Mouse (Mus musculus) CD4-positive, CD25-positive, alpha-beta regulatory T cell, adult 4 months (primary cell): ENCODE measurements around the gene Cmtm7. TPM values are rescaled to one million over a fixed set of nuclear protein-coding genes. Genes with fewer than 3 reads are reported as not detected.

ENCODE experiments used
- ATAC-seq: one replicate; pipeline ENCODE4 v1.8.0; 2017
- polyA plus RNA-seq, 2 experiments: library from polyadenylated mRNA; unstranded; fragments of 100-300 nt; shearing (Covaris generic); gene quantifications; one replicate each; pipeline ENCODE4 v1.2.1; 2017

Cmtm7 gene
- polyA plus RNA-seq = 10 to 100 TPM; 78.3 to 83.4 TPM

- ATAC-seq = peak; percentile 75
Measured at GRCm38 (mm10) chr9:114781526-114782212, at the start of gene Cmtm7. Cmtm7 (minus strand) TSS chr9:114781856.

GRCm38 (mm10) chr9:114830351-114830750 is 48.7 kb upstream of the Cmtm7 start:
- ATAC-seq = no peak

GRCm38 (mm10) chr9:114829669-114830068 is 48.0 kb upstream of the Cmtm7 start:
- ATAC-seq = no peak

GRCm38 (mm10) chr9:114828377-114828776 is 46.7 kb upstream of the Cmtm7 start:
- ATAC-seq = no peak

GRCm38 (mm10) chr9:114827242-114827852 is 45.7 kb upstream of the Cmtm7 start:
- no peak for ATAC-seq

- no peak for ATAC-seq
Measured at GRCm38 (mm10) chr9:114824166-114824565, 42.5 kb upstream of the Cmtm7 start.

GRCm38 (mm10) chr9:114821548-114822289 is 40.1 kb upstream of the Cmtm7 start:
- ATAC-seq = no peak

GRCm38 (mm10) chr9:114818918-114819317 is 37.3 kb upstream of the Cmtm7 start:
- ATAC-seq = no peak

GRCm38 (mm10) chr9:114817012-114817411 is 35.4 kb upstream of the Cmtm7 start:
- ATAC-seq = no peak

GRCm38 (mm10) chr9:114816121-114816520 is 34.5 kb upstream of the Cmtm7 start:
- ATAC-seq = no peak

- peak; percentile 84 for ATAC-seq
Measured at GRCm38 (mm10) chr9:114815315-114815714, 33.7 kb upstream of the Cmtm7 start.

GRCm38 (mm10) chr9:114812001-114812400 is 30.3 kb upstream of the Cmtm7 start:
- no peak for ATAC-seq

GRCm38 (mm10) chr9:114810837-114811236 is 29.2 kb upstream of the Cmtm7 start:
- no peak for ATAC-seq

GRCm38 (mm10) chr9:114808671-114809070 is 27.0 kb upstream of the Cmtm7 start:
- no peak for ATAC-seq

- no peak for ATAC-seq
Measured at GRCm38 (mm10) chr9:114807261-114807660, 25.6 kb upstream of the Cmtm7 start.

- no peak for ATAC-seq
Measured at GRCm38 (mm10) chr9:114805151-114805671, 23.6 kb upstream of the Cmtm7 start.

- no peak for ATAC-seq
Measured at GRCm38 (mm10) chr9:114802191-114802590, 20.5 kb upstream of the Cmtm7 start.

GRCm38 (mm10) chr9:114801301-114801700 is 19.6 kb upstream of the Cmtm7 start:
- ATAC-seq = no peak

- ATAC-seq = no peak
Measured at GRCm38 (mm10) chr9:114799498-114800107, 17.9 kb upstream of the Cmtm7 start.

GRCm38 (mm10) chr9:114798845-114799244 is 17.2 kb upstream of the Cmtm7 start:
- no peak for ATAC-seq

GRCm38 (mm10) chr9:114797329-114798004 is 15.8 kb upstream of the Cmtm7 start:
- peak; percentile 72 for ATAC-seq

GRCm38 (mm10) chr9:114796473-114797050 is 14.9 kb upstream of the Cmtm7 start:
- no peak for ATAC-seq
